Mouse (Mus musculus) fibroblast of lung, adult 2 months (primary cell): ENCODE results near the gene Osbpl6.

Source experiments
- DNase-seq: peaks from one replicate; pipeline ENCODE4 v3.0.0-alpha.2; 2011; ENCODE audit warnings: low read depth

Osbpl6 gene

DNA sequence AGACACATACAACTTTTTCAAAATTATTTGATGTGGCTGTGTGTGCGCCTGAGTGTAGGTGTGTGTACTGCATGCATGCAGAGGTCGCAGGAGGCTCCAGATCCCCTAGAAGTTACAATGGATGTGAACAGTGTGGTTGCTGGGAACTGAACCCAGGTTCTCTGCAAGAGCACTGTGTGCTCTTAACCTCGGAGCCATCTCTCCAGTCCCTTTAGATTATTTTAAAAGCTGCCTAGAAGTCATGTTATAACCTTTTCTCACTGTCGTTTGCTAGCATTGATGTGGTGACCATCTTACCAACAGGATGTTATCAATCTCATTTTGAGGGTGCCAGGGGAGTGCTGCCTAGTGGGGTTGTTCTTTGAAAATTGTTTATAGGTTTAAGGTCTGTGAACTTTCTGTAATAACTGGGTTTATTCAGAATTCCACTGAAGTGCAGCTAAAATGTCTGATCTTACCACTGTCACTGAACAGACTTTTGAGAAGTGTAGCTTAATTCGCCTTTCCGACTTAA is 15.2 kb downstream of the Osbpl6 start:
- no peak for DNase-seq

DNA sequence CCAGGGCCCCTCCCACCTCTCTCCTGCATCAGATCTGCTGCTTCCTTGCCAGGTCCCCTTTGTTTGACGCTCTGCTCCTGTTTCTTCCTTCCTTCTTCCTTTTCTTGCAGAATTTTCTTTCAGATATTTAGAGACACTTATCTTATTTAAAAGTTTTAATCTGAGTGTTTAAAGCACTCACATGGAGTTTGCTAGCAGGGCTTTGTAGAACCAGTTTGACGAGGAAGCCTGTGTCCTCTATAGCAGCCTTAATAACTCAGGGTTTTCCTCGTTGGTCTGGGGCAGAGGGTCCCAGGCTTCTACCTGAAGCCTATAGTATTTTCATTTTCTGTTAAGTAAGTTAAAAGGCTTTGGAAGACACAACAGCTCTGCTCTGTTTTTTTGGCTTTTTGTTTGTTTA is 20.5 kb downstream of the Osbpl6 start:
- DNase-seq: no peak

DNA sequence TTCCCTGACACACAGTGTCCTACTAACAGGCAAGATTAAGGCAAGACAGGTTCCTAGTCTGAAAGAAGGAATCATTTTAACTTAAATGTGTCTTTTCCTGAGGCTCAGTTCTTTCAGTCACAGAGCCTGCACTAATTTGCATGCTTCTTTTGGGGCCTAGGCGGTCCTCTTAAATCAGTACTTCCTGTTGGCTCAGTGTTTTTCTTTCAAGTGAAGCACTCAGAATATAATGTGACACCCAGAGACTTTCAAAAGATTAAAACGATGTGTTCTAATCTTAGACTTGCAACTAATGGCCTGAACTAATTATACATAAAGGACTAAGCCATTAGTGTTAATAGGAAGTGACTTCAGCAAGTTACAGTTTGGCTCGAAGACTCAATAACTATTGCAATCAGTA is 23.0 kb downstream of the Osbpl6 start:
- no peak for DNase-seq

DNA sequence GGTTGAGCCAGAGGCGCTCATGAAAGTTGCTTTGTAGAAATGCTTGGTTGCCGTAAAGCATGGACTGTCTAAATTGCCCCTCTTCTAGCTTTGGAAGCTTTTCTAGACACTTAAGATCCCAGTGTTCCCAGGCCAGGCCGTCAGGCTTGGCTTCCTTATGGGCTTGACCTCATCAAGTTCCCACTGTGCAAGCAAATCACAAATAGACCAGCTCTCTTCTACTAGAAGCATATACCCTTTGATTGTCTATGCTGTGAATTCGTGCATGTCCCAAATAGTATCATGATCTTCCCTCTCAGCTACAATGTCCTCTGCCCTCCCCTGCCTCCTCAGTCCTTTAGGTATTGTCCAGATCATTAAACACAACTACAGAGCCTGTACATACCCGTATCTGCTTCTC is 23.5 kb downstream of the Osbpl6 start:
- DNase-seq: no peak

DNA sequence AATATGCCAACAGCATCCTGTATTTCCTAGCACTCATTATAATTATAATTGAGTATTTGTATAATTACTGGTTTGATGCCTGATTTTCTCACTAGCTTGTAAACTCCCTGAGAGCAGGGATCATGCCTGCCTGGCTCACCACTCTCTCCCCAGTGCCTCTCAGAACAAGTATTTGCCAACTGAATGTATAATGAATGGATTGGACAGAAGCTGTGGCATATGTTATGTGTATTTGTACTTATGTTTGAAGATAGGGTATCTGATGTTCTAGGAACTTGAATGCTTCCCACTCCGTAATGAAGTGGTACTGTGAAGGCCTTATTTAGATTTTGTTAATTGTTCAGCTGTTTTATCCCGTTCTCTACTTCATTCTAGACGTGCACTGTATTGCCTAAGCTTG is 24.2 kb downstream of the Osbpl6 start:
- DNase-seq: no peak

DNA sequence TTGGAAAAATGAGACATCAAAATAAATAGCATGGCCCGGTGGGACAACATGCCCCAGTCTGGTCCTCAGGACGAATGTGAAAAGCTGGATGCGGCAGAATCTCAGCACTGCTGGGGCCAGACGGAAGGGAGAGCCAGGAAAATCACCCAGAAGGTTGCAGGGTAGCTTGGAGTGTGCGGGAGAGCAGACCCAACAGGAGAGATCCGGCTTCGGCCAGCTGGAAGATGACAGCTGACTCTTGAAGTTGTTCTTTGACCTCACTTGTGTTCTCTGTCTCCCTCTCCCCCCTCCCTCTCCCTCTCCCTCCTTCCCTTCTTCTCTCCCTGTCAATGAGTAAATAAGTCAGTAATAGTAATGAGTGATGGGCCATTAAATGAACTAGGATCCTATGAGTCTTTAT is 27.9 kb downstream of the Osbpl6 start:
- DNase-seq: no peak

DNA sequence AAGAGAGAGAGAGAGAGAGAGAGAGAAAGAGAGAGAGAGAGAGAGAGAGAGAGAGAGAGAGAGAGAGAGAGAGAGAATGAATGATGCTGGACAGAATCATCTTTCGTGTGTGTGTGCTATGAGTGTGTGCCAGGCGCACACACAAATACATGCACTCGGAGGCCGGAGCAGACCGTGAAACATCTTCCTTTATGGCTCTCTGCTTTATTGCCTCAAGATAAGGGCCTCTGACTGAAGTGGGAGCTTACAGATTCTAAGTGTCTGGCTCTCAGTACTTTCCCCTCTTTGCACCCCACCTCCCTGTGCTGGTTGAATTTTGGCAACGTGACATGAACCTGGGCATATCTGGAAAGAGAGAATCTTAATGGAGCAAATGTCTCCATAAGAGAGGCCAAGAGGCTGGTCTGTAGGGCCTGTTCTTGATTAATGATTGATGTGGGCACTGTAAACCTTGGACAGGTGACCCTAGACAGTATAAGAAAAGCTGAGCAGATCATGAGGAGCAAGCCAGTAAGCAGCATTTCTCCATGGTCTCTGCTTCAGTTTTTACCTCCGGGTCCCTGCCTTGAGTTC is 29.4 kb downstream of the Osbpl6 start:
- DNase-seq: no peak

DNA sequence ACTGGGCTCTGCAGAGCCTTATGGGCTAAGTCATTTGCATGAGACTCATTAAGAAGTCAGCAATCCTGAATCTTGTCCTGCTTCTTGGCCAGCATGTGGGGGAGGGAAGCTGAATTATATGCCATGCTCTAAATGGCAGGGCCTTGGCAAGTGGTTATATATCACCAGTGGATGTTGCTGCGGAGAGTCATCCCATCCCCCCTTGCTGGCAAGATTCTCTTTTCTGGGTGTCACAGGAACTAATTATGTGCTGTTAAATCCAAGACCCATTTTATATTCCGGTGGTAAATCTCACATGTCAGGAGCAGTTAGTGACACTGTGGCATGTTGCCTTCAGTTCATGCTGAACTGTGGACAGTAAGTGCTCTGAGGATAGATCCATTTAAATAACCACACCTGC is 31.1 kb downstream of the Osbpl6 start:
- DNase-seq: no peak

DNA sequence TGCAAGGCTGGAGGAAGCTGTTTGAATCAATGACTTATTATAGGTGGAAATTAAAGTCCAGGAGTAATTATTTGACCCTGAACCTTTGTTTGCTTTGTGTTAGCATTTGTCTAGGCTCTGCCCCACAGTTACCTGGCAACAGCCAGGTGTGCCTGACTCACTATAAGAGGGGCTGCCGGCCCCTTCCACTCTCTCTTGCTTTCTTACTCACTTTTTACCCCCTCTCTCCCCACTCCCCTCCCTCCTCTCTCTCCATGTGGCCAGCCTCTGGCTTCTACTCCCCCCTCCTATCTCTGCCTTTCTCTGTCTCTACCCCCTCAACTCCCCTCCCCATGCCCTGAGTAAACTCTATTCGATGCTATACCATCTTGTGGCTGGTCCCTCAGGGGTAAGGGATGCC is 33.2 kb downstream of the Osbpl6 start:
- no peak for DNase-seq

DNA sequence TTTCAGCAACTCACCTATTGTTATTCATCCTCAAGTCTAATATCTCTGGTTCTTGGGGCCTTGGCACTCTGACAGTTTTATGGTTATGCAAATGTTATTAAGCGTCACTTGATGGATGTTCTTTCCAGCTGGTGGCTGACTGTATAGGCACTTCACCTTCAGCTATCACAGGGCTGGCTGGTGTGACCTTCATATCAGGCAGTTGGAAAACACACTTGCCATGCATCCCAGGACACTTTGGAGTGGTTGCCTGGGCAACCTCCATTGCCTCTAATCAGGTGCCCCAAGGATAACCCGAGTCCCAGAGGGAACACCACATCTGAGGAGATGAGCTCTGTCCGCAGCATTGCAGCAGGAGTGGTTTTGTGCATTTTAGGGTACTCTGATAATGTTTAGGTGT is 35.8 kb downstream of the Osbpl6 start:
- no peak for DNase-seq

DNA sequence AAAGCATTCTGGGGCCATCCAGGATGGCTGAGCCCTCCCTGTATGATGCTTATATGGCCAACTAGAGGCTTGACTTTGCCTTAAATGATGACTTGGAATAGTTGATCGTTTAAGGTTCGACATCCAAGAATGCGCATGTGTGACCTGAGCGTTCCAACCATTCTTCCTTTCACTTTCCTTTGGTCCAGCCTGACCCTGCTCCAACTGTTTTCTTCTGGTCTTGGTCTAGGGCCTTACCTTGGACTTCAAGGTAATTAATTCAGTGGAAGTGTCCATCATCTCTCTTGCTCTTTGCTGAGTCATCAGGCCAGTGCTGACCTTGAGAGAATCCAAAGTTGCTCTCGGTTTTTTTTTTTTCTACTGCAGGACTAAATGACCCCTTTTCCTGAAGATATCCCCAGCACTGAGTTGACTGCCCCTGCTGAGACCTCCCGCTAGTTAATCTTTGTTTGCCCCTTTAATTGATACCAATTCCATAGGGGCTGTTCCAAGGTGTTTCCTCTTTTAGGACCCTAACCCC is 43.6 kb downstream of the Osbpl6 start:
- no peak for DNase-seq

DNA sequence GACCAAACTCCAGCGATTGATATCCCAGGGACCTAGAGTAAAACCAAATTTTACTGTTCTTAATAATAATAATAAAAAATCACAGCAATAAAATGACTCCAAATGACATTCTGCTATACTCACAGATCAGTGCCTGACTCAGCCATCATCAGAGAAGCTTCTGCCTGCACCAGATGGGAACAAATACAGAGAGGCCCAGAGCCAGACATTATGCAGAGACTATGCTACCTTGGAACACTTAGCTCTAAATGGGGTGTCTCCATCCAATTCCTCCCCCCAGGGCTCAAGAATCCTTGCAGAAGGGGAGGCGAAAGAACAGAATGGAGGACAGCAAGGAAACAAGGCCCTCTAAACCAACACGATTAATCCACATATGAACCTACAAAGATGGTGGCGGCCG is 60.4 kb downstream of the Osbpl6 start:
- no peak for DNase-seq

DNA sequence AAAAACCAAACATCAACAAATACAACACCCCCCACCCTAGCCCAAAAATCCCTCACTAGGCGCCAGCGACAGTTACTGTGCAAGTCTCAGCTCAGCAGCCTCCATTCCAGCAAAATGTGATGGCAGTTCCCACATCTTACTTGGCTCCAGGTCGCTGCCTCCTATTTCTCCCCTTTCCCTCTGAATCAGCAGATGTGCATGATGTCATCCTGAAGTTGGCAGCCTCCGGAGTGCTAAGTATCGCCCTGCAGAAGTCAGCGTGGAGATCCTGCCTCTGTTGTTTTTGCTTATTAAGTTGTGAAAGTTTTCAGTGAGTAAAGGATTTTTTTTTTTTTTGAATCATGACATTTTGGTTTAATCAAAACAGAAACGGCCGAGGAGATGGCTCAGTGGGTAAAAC is 61.9 kb downstream of the Osbpl6 start:
- peak; percentile 82 for DNase-seq

DNA sequence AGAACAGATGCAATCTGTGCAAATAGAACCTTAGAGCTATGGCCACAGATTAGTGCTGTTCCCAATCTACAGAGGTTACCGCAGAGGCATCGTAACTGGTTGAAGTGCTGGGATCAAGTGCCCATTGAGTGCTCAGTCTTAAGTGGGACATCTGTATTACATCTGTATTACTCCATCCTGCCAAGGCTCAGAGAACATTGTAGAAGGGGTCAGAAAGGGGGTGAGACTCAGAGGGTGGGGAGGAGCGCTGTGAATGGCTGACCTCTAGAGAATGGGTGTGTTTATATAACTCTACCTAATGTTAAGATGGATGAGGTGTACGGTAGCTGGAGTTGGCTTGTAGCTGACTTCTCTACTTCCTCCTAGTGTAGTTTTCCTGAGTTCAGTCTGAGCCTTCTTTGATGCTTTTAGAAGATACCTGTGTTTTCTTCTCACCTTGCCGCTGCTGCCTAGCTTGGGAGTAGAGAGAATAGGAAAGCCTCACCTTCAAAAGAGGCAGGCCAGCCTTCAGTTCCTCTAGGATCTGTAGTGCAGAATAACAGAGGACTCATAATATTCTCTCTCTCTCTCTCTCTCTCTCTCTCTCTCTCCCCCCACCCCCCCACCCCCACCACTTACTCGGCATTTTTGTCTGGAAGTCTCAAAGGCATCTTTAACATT is 62.9 kb downstream of the Osbpl6 start:
- DNase-seq: no peak

DNA sequence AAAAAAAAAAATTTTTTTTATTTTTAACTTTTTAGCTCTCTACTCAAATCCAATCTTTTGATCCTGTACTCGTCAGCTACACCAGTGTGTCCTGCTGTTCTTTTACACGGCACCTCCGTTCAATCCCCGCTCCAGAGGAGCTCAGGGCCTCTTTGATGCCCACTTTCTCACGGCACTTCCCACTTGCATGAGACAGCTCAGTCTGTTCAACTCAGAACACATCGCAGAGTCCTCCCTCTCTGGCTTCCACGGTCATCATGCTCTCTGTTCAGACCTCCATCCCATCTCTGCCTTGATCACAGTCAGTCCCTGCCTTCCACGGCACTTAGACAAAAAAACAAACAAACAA is 63.4 kb downstream of the Osbpl6 start:
- no peak for DNase-seq

DNA sequence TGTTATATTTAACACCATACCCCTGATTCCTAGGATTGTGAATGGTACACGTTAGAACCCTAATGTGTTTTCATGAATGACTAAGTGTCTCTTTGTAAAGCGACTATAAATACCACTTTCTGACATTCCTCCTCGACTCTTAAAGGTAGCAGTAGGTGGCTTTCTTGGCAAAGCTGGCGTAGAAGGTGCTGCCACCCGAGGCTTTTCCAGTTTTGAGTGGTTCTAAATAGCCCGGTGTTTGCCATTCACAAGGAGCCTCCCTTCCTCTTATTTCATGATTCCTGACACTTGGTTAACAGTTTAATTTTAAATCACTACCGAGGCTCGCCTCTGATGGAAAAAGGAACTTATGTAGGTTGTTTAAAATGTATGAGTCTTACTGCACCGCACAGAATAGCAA is 64.1 kb downstream of the Osbpl6 start:
- DNase-seq: no peak

DNA sequence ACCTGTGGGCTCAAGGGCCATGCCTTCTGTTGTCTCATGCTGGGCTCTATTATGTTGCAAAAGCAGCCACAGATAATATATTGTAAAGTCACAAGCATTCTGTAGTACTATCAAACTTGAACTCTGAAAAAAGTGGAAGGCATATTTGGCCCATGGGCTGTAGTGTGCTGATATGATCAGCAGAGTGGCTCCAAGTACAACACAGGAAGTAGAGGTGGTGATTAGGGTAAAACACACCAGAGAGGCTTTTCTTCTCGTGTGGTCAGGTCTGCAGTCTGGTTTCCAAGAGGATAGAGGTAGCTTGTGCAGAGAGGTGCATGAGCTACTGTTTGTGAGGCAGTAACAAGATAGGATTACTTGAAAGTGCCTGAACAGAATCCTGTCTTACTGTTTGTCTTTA is 69.5 kb downstream of the Osbpl6 start:
- DNase-seq: no peak

DNA sequence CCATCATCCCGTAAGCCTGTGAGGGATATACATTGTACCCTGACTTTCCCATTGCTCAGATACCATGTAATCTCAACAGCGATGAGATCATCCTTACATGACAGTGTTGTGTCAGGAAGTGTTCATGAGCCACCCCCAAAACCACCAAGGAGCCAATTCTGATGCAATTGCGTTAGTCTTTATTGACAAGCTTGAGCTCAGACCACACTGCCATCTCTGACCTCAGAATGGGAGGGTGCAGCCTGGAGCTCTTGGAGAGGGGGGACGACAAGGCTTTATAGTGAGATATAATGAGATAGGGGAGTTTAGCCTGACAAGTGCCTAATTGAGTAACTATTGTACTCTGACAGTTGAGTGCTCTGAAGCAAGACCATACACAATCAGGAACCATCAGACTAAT is 82.5 kb downstream of the Osbpl6 start:
- DNase-seq: no peak

DNA sequence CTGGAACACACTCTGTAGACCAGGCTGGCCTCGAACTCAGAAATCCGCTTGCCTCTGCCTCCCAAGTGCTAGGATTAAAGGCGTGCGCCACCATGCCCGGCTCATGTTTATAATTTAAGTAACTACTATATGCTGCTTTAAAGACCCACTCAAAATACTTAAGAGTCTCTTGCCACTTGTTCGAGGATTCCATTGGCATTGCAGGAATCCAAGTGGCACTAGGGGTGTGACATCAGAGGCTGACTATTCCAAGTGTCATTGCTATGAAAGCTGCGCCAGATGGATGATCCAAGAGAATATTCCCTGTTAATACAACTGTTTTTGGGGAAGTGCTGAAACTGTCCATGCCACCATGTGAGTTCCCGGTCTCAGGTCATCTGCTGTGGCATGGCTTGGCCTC is 83.9 kb downstream of the Osbpl6 start:
- no peak for DNase-seq

DNA sequence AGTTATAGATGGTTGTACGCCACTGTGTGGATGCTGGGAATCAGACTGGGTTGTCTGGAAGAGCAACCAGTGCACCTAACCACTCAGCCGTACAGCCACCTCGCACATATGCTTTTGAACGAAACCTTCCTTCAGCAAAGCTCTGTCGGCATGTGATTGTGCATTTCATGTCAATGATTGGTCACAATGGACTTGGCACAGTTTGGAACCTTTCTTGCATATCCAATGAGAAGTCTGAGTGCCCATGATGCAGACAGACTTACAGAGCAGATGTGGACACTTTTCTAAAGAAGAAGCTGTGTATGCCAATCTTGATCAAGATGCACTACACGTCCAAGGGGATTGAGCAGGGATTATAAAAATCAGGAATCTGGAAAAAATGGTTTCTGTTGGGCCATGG is 85.1 kb downstream of the Osbpl6 start:
- DNase-seq: no peak

DNA sequence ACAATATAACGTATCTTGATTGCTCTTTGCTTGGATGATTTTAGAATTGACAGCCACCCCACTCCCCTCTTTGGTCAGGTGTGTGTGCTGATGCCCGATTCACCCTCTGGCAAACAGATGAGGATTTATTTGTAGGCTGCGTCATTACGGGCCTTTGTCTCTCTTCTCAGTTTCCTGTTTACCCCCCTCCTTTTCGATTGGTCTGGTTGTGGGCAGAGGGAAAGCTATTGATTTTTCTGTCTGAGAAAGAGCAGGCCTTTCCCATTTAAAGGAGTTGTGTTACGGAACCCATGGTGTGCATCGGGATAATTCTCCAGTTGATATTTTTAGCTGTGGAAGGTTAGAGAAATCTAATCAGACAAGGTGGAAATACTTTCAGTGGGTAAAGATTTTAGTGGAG is 85.9 kb downstream of the Osbpl6 start:
- no peak for DNase-seq

DNA sequence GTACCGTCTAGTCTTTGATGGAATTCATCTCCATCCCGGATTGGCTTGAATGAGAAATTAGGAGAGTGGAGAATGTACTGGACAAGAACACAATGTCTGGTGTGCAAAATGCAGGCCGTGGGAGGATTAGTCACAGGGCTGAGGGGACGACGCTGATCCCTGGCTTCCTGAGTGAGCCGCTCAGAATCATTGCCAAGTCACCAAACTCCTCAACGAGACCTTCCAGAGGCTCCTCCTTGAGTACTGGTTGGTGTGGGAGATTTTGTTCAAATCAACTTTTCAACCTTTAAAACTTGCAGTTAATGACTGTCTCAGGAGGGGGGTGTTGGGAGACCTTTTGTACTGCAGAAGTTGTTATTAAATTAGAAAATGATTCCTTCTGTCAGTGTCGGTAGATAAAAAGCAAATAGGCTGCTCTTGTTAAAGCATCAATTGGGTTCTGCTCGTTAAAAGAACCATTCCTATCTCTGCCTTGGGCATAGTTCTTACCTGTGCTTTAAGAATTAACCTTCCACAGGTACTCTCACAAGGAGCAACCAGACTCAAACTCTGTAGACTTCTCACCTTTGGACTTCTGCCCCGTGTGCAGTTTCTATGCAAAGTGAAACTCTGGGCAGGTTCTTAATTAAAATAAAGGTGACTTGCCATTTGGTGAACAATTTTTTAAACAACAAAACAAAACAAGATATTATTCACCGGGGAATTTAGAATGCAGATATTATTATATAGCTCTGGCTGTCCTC is 89.9 kb downstream of the Osbpl6 start:
- no peak for DNase-seq

DNA sequence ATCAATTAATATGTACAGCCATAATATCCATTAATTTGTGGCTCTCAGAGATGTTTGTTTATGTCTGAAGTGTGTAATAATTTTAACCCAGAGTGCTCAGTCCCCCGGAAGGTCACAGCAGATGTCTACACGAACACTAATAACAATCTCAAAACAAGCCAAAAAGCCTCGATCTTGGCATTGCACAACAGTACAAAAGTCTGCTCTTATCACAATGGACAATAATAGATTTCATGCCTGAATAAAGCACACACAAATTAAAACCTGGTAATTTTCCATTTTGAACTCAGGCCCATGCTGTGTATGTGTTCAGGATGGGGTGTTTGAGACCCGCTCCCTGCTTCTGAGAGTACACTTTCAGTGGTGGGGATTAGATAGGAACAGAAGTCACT is 90.4 kb downstream of the Osbpl6 start:
- no peak for DNase-seq
